ENCODE assay signal across 7 mouse cellular contexts in the genomic region with DNA sequence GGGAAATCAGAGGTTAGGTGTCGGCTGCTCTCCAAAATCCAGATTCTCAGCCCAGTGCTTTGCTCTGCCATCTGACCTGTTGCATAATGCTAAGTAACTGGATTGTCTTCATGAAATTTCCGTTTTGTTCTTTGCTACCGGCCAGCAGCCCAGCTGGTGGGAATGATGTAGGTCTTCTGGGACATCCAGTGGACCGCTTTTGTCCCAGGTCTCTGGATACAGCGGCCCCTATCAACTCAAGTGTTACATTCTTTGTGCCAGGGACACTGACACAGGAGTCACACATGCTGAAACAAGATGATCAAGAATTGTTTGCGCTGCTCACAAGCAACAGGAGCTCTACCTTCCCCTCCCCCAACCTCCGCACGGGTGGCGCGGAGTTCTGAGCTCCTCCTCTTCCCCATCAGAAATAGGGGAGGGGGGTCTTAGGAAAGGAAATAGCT. TPM values are rescaled to one million over a fixed set of nuclear protein-coding genes. Genes with fewer than 3 reads are reported as not detected.
A peak's percentile ranks its signal among the peaks of the same experiment; 100 is the strongest.
DNase-seq lines count a peak whose midpoint lies in the region; ATAC-seq lines count a peak whose summit lies in the region.

No protein-coding gene starts in this region.

- peak; percentile 24 for DNase-seq in MN1 (ENCODE audit: low spot score)
- DNase-seq in embryo, embryonic 11 days, result peak; percentile 85
- DNase-seq in limb, embryonic 11.5 days (ENCODE audit: low spot score), result no peak
- no peak for DNase-seq in right cerebral cortex, postnatal 10 days (ENCODE audit: low spot score in 2 of 2)
- no peak for DNase-seq in urinary bladder, postnatal 10 days (ENCODE audit: low spot score)

- H3K4me1 ChIP-seq in heart, embryonic 11.5 days (ENCODE audit: control insufficient read depth, insufficient read depth, low read length), result peaks cover 26% of the 10 kb centered on the region
- peaks cover 21% of the 10 kb centered on the region for H3K4me1 ChIP-seq in limb, embryonic 11.5 days (ENCODE audit: control insufficient read depth, insufficient read depth, low read length)
- peaks cover 33% of the 10 kb centered on the region for H3K4me1 ChIP-seq in neural tube, embryonic 12.5 days

- 0 out of 2 replicates have a peak, but pooled peaks cover 2% of the 10 kb centered on the region for H3K27me3 ChIP-seq in heart, embryonic 11.5 days (ENCODE audit: control insufficient read depth, insufficient read depth, low read length)
- H3K27me3 ChIP-seq in limb, embryonic 11.5 days (ENCODE audit: control insufficient read depth, insufficient read depth, low read length), result no peaks in the 10 kb centered on the region
- no peaks in the 10 kb centered on the region; the same call in 1 of the 2 replicates for H3K27me3 ChIP-seq in neural tube, embryonic 12.5 days (replicated peaks)

- H3K9me3 ChIP-seq in heart, embryonic 11.5 days (replicated peaks; ENCODE audit: control insufficient read depth, low read length), result no peaks in the 10 kb centered on the region
- H3K9me3 ChIP-seq in limb, embryonic 11.5 days (ENCODE audit: control insufficient read depth, low read length), result no peaks in the 10 kb centered on the region
- H3K9me3 ChIP-seq in neural tube, embryonic 12.5 days, result no peaks in the 10 kb centered on the region

- peak overlapping the region; percentile 95 for H3K4me2 ChIP-seq in heart, embryonic 11.5 days
- H3K4me2 ChIP-seq in limb, embryonic 11.5 days (ENCODE audit: low read depth, severe bottlenecking), result peak overlapping the region; percentile 67
- peak overlapping the region; percentile 98 for H3K4me2 ChIP-seq in neural tube, embryonic 12.5 days (replicated peaks)

- peak overlapping the region; percentile 66 for H3K4me3 ChIP-seq in heart, embryonic 11.5 days (ENCODE audit: low read depth, low read length)
- H3K4me3 ChIP-seq in limb, embryonic 11.5 days (ENCODE audit: low read depth, low read length), result peak overlapping the region; percentile 78
- peak overlapping the region; percentile 52 for H3K4me3 ChIP-seq in neural tube, embryonic 12.5 days

- peak overlapping the region; percentile 75 for H3K9ac ChIP-seq in heart, embryonic 11.5 days (ENCODE audit: low read depth, low read length)
- H3K9ac ChIP-seq in limb, embryonic 11.5 days (ENCODE audit: low read length), result peak overlapping the region; percentile 96
- peak overlapping the region; percentile 67 for H3K9ac ChIP-seq in neural tube, embryonic 12.5 days

- WGBS in heart, embryonic 11.5 days (ENCODE audit: insufficient replicate concordance), result 7% methylated on average over 10 of the region's 10 CpGs
- WGBS in limb, embryonic 11.5 days, result 2% methylated on average over 10 of the region's 10 CpGs
- WGBS in neural tube, embryonic 12.5 days, result 4% methylated on average over 10 of the region's 10 CpGs

- ATAC-seq in heart, embryonic 11.5 days (replicated peaks; ENCODE audit: insufficient number of reproducible peaks, low FRiP score, low TSS enrichment), result no peak
- no peak; the same call in 1 of the 2 replicates for ATAC-seq in limb, embryonic 11.5 days (ENCODE audit: insufficient number of reproducible peaks, low FRiP score, low TSS enrichment, low read depth)
- no peak for ATAC-seq in neural tube, embryonic 12.5 days (ENCODE audit: low FRiP score, low read depth)

- H3K36me3 ChIP-seq in heart, embryonic 11.5 days (ENCODE audit: control insufficient read depth, insufficient read depth, low read length), result no peaks in the 10 kb centered on the region
- no peaks in the 10 kb centered on the region; the same call in 1 of the 2 replicates for H3K36me3 ChIP-seq in limb, embryonic 11.5 days (ENCODE audit: control insufficient read depth, insufficient read depth, low read length)
- peaks cover 11% of the 10 kb centered on the region for H3K36me3 ChIP-seq in neural tube, embryonic 12.5 days

- H3K27ac ChIP-seq in heart, embryonic 11.5 days (ENCODE audit: low read depth, low read length), result peak overlapping the region; percentile 88
- H3K27ac ChIP-seq in limb, embryonic 11.5 days (replicated peaks; ENCODE audit: low read depth, low read length), result peak overlapping the region; percentile 97
- no peak overlapping the region for H3K27ac ChIP-seq in neural tube, embryonic 12.5 days

RNA-seq across cellular contexts. Expression of a gene that starts 0.7 kb away (rescaled TPM):
- 5.1 and 6.7 TPM in 2 replicates for polyA plus RNA-seq in heart, embryonic 11.5 days (2014; fragmentation: Nextera tagmentation; extraction: Ambion mirVana)
- 14.6 and 14.7 TPM in 2 replicates for polyA plus RNA-seq in limb, embryonic 11.5 days (2014; fragmentation: Nextera tagmentation; extraction: Ambion mirVana)
- 11.3 and 13.1 TPM in 2 replicates for polyA plus RNA-seq in neural tube, embryonic 12.5 days (2016; fragmentation: Nextera tagmentation; extraction: Ambion mirVana)

Comparison
In these comparisons a context has a peak if more than half of its experiments do, and no peak if none do; other contexts are left out.
1. DNase-seq: peak in MN1 (single experiment) and embryo, embryonic 11 days (single experiment); none in limb, embryonic 11.5 days (single experiment), right cerebral cortex, postnatal 10 days (0 of 2) and urinary bladder, postnatal 10 days (single experiment).
2. Peak in every context shown above with its lines, with median percentiles within 50 percentile points of each other: H3K4me2 ChIP-seq, H3K4me3 ChIP-seq and H3K9ac ChIP-seq.